Mouse (Mus musculus): ENCODE data around the gene Inhbb. TPM values are rescaled to one million over a fixed set of nuclear protein-coding genes. Genes with fewer than 3 reads are reported as not detected.

Gene Inhbb
- total RNA-seq (2021): 10 to 100 TPM in 1 of 2 experiments, 1 to 10 TPM in 1; 9.8 to 11.3 TPM
- long read RNA-seq, experiment 1, full-length matches to known transcripts: 24 of 25 reads
- long read RNA-seq, experiment 1, partial matches to known transcripts: 0 of 25 reads
- long read RNA-seq, experiment 1, other reads (novel, unspliced or antisense): 1 of 25 reads
- long read RNA-seq, experiment 2, full-length matches to known transcripts: 13 of 15 reads
- long read RNA-seq, experiment 2, partial matches to known transcripts: 0 of 15 reads
- long read RNA-seq, experiment 2, other reads (novel, unspliced or antisense): 2 of 15 reads

DNA sequence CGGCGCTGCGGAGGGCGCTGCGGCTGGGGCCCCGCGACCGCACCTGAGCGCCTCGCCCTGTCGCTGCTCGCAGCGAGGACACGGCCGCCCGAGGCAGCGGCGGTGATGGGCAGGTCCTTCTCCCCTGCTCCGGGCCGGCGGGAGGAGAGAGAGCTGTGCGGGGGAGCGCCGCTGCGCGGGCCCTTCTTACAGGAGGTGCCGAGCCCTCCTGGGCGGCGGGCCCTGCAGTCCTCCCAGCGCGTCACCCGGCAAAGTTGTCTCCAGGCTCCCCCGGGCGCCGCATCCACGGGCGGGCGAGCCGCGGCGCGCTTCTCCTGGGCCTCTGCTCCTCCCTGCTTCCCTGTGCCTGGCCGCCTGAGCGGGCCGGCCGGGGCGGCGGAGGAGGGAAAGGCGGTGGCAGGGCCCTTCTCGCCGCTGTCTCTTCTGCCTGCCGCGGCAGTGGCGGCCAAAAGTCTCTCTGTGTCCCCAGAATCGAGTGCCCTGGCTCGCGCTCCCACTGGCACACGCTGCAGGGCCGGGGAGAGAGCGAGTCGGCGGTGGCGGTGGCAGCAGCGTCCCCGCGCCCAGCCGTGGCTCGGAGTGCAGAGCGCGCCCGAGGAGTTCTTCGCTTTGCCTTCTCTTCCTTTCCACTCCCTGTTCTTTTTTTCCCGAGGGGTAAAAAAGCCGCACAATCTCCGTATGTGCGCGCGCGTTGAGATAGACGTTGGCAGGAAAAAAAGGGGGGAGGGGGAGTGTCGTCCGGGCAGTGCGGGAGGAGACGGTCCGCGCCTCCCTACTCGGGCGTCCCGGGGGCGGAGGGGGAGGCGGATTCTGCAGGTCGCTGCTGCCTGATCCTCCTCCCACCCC, at the start of gene Inhbb:
TSS of gene Inhbb (minus strand) at position 673 of the 846 bp plus-strand sequence.
- DNase-seq (ENCODE audit: low spot score in 2 of 2): peak in 1 of 2 experiments; percentile 48

DNA sequence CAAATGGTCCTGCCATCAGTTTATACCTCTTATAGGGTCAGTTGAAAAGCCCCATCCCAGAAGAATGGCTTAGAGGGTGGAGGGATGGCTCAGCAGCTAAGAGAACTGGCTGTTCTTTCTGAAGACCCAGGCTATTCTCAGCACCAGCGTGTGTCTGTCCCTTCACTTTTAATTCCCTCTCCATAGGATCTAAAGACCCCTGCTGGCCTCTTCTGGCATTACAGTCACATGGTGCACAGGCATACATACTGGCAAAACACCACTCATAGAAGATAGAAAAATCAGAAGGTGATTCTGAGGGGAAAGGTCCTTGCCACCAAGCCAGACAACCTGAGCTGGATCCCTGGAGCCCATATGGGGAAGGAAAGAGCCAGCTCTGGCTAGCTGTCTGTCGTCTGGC, 41.3 kb upstream of the Inhbb start:
- peak in 1 of 2 experiments; percentile 34 for DNase-seq (ENCODE audit: low spot score in 2 of 2)

DNA sequence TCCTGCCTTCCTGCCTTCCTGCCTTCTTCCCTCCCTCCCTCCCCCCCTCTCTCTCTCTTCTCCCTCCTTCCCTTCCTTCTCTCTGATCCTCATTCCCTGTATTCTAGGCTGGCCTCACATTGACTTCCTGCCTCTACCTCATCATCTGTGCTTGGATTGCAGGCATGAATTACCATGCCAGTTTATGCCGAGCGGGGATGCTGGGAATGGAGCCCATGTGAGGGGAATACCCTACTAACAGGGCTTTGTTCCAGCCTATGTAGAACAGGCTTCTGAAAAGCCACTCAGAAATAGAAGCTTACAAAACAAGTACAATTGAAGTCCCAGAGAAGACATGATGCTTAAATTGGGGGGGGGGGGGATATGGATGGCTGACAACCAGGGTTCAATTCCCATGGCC, 38.0 kb upstream of the Inhbb start:
- peak in 1 of 2 experiments; percentile 71 for DNase-seq (ENCODE audit: low spot score in 2 of 2)

DNA sequence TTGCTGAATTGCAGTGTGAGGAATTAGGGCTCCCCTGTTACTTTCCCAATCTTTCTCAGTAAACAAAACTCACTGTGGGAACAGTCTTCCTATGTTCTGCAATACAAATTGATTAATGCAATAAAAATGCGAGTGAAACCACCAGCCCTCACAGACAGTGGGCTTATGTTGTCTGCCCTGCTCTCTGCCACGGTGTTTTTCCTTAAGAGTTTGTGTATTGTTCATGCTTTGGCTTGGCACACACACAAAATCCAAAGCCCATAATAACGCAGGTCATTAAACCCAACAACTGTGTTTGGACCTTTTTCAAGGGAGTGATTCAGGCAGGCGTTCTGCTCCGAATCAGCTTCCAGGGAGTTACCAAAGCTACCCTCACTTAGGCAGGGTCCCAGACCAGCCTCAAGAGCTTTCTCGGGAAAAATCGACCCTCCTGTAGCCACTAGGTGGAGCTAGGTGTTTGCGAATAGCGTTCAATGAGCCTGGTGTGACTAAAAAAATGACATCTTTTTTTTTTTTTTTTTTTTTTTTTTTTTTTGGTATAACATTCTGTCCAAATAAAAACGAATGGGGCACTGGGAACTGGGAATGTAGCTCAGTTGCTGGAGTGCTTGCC, 36.1 kb upstream of the Inhbb start:
- peak; percentile 74 to 88 for DNase-seq (ENCODE audit: low spot score in 2 of 2)

DNA sequence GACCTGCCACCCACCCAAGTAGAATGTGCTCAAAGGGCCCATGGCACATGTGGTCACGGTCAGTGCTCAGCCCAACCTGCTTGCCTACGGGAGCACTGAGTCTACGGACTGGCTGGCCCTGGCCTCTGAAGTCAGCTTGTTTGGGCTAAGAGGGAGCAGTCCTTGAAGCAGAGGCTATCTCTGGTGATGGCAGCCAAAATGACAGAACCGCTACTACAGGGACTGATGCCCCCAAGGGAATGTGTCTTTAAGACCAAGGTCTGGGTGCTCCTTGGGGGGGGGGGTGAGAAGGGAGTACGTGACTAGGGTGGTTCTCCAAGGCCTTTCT, 35.4 kb upstream of the Inhbb start:
- DNase-seq (ENCODE audit: low spot score in 2 of 2): no peak

DNA sequence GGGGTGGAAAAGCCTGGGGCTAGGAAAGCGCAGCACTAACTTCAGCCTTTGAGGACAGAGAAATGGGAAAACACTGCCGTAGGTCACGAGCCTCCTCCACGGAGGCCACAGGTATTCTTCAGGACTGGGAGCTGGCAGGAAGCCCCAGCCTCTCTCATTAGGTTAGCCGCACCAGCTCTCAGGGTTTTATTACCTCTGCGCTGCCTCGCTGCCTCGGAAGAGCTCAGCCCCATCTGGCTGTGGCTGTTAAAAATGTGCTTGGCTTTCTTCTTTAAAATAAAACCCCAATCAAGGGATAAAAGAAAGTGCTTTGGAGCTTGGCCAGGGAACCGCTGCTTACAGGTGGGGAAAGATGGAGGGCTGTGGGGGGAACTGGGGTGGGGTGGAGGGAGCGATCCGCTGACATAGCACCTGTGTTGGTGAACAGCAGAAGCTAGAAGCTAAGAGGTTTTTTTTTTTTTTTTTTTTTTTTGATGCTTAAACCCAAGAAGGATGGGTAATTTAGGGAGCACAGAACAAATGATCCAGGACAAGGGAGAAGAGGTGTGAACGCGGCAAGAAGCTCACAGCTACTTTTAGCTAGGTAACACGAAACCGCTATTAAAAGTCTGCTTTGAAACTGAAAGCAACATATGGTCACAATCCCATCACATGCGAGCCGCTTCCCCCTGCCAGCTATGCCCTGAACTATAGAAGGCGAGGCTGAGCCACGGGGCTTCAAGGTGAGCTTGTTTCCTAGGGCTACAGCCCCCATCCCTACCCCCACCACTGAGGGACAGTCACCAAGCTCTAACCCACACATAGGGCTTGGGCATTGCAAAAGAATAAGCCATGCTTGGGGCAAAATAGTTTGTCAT, 34.9 kb upstream of the Inhbb start:
- no peak for DNase-seq (ENCODE audit: low spot score in 2 of 2)

DNA sequence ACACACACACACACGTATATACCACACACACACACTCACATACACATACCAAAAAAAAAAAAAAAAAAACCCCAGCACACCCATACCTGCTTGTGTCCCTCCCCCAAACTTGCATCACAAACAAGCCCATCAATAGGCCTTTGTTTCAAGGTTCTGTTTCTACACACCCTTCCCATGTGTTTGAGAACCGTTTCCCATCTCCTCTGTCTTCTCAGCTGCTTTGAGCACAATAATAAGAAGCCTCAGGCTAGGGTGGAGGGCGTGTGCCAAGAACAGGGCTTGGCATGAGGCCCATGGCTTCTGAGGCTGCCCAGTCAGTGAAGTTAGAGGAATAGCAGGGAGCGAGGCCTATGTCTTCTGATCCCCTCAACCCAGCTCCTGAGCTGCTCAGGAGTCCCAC, 31.7 kb upstream of the Inhbb start:
- DNase-seq (ENCODE audit: low spot score in 2 of 2): peak in 1 of 2 experiments; percentile 50

DNA sequence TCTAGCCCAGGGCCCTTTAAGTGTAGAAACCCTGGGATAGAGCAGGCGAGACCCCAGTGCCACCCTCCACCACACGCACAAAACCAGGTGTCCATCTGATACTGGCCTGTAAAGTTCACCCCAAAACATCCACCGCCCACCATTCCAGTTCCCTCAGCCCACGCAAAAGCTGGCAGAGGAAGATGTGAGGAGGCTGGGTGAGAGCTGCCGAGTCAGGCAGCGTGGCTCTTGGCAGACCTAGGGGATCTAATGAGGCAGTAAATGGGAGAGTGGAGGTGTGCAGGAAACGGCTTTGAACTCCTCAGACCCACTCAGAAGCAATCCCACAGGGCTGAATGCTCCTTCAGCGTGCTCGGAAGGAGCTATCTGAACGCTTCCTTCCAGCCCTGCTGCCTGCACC, 29.4 kb upstream of the Inhbb start:
- DNase-seq (ENCODE audit: low spot score in 2 of 2): no peak

DNA sequence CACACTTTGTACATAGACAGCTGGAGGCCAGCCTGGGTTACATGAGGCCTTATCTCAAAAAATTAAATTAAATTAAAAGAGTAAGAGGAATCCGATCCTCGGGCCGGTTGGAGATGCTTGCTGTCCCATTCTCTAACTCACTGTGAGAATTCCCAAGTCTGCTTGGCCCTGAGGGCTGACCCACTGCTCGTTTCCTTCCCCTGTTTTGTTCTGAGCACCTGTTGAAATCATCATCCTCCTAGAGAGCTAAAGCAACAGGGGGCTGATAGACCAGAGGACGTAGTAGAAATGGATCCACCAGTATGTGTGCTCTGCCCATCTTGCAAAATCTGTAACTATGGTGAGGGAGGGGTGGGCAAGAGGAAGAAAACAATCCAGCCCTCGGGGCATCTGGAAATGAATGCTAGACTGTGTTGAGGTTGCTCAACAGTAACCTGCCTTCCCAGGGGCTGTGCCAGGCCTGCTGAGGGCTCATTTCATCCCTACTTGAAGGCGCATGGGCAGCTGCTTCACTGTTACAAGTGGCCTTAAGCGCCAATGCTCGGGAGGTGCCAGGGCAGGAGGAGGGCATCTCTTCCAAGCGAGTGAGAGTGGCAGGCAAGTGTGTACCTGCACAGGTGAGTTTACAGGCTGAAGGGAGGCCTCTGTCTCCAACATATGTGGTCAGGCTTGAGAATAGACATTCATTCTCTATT, 28.8 kb upstream of the Inhbb start:
- no peak for DNase-seq (ENCODE audit: low spot score in 2 of 2)

DNA sequence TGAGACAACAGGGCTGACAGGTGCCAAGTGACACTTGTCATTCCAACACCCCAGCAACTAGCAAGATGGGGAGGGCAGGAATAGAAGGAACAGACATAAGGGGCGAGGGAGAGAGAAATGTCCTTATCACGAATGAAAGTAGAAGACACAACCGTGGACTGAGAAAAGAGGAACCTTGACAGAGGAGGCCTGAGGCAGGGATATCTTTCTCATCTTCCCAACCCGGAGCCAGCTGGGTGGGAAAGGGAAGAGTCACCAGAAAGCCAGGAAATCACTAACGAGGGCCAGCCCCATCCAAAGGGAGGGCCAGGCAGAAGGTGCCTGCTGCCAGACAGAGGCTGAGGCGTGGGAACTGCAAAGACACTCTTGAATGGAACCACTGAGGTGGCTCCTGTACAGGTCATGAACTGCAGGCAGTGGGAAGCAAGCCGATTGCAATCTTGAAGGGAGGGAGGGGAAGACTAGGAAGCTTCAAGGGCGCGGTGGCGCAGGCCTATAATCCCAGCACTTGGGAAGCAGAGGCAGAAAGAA, 24.8 kb upstream of the Inhbb start:
- DNase-seq (ENCODE audit: low spot score in 2 of 2): no peak

DNA sequence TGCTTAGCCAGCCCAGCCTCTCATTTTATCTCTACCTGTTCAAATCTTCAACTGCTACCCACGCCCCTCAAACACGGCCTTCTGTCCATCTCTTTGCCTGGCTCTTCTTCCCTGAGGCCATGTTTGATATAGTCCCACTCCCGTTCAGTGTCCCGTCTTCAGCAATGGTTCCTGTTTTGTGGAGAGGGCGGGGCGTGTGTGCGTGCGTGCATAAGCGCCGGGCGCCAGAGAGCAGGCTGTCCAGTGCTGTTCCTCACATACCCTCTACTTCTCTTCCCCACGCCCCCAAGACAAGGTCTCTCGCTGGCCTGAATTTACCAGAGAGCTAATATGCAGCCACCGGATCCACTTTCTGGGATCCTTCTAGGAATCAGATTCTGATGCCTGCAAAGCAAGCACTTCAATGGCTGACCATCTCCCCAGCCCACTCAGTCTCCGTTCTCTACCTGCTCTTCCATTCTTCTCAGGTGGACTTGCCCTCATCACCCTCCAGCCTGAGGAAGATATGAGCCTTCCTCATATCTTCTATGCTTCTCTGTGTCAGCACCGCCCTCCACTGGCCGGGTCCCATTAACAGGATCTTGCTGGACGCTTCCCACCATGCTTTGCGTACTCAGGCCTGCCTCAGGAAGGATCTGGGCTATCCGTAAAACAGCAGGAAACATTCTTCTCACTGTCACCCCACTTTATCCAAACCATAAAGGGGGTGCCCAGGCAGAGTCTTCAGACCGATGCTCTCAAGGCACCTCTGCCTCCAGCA, 21.7 kb upstream of the Inhbb start:
- no peak for DNase-seq (ENCODE audit: low spot score in 2 of 2)

DNA sequence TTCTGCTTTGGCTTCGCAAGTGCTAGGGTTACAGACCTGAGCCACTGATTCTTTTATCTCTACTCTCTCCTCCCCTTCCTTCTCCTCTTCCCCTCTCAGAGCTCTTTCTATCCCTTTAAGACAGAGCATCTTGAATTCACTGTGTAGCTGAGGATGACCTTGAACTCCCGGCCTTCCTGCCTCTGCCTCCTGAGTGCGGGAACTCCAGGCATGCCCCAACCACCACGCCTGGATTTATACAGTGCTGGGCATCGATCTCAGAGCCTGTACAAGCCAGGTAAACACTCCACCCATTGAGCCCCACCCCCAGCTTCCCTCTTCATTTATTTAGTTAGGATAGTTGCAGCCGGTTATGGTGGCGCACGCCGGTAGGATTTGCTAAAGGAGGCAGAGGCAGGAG, 20.9 kb upstream of the Inhbb start:
- DNase-seq (ENCODE audit: low spot score in 2 of 2): no peak

DNA sequence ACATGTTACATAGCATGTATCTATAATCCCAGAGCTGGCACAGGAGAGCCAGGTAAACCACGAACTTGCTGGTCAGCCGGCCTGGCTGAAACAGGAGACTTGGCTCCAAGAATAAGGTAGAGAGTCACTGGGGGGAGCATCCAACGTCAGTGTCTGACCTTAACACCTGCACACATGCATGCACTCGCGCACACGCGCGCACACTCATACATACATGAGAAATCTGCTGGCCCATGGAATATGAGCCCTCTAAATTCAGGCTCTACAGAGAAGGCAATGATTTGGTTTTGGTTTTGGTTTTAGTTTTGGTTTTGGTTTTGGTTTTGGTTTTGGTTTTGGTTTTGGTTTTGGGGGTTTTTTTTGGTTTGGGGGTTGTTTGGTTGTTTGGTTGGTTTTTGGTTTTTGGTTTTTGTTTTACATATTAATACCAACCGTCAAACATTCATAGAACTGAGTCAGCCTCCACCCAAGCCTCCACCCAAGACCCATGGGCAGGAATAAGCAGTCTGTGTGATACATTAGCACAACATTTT, 16.1 kb upstream of the Inhbb start:
- no peak for DNase-seq (ENCODE audit: low spot score in 2 of 2)

DNA sequence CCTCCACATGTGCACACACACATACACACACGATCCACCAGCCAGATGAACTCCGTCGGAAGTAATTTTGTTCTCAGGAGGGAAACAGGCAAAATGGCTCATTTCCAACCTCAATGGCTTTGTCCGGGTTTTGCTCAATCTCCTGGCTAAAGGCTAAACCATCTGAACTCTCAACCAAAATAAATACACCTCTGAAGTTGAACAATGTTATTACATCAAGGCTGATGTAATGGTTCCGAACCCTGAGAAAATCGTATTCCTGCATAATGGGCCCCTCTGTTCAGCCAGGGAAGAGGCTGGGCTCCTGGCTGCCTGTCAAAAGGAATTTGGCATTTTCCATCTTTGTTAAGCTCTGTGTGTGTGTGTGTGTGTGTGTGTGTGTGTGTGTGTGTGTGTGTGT, 15.4 kb upstream of the Inhbb start:
- no peak for DNase-seq (ENCODE audit: low spot score in 2 of 2)

DNA sequence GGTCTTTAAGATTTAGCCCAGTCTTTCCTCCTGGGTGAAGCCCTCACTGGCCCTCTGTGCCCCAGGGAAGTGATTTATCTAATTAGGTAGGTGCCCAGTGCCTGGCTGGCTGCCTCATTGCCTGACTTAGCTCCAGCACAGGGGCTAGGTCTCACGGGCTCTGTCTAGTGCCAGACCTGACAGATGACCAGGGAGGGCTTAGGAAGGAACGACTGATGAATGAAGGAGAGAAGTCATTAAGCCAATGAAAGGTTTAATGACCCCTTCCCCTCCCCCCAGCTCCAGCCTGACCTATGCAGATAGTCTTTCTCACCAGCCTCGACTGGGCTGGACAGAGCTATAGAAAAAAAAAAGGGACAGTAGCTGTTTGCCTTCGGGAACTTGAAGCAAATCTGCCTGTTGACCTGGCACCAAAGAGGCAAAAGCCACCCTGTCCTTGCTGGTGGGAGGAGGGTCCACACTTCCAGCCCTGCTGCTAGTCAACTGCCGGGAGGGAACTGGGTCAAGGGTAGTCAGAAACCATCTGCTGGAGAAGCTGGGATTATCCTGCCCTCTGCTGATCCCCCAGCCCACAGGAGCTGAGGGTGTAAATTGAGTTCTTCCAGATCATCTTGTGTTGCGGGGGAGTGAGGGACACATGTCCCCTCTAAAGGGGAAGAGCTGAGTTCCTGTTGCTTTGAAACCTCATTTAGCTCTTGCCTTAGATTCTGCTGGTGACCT, 2.3 kb upstream of the Inhbb start:
- no peak for DNase-seq (ENCODE audit: low spot score in 2 of 2)

DNA sequence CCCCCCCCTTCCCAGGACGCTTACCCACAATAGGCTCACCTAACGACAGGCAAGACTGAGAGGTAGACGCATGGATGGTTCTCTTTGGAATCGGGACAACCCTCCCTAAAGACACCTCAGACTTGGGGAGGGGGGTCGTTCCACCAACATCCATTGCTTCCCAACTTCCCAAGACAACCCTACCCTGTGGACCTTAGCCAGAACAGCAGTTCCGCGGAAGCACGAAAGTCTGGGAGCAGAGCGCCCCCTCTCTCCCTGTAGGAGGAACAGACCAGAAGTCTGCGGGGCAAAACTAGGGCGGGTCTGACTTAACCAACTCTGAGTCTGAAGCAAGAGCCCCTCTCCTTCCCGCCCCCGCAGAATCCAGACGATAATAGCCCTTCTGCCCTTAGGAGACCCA, 1.5 kb upstream of the Inhbb start:
- peak; percentile 38 to 57 for DNase-seq (ENCODE audit: low spot score in 2 of 2)

DNA sequence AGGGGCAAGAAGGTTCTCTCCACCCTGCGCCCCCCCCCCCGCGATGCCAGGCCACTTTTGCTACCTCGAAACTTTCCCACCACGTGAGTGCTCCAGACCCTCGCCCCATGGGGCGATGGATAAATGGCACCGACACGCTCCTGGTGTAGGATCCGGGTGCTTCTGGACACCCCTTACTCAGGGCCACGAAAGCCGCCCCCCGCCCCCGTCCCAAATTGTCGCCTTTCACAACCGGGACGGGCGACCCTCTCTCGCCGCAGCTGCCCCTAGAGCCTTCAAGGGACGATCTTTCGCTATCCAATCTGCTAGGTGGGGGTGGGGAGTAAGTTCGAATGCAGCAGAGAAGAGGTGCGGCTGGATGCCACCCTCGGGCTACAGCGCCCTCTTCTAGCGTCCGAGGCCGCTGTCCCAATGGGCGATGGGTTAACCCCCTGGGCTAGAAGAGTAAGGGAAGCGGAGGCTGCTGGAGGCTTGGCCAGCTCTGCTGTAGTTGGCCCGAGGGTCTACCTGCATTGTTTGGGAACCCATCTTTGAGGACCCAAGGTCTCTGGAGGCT, 490 bp upstream of the Inhbb start:
- DNase-seq (ENCODE audit: low spot score in 2 of 2): no peak

DNA sequence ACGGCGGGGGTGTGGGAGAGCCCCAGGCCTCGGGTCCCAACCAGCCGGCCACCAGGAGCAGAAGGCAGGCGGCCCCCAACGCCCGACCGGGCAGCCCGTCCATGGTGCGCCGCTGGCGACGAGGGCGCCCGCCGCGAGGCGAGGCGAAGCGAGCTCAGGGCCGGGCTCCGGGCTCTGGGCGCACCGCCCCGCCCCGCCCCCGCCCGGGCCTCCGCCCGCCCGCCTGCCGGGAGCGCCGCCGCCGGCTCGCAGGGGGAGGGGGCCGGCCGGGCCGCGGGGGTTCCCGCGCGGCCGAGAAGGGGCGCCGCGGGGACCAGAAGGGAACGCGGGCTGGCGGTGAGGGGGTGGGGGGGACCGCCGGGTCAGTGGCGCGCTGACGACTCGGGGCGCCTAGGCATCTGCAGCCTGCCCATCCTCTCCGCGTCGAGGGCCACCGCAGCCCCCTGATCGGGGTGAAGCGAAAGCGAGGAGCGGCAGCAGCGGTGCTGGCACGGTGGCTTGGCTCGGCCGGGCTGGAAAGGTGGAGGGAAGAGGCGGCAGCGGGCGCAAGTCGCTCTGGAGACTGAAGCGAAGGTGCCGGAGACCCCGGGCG, 968 bp downstream of the Inhbb start:
- peak in 1 of 2 experiments; percentile 45 for DNase-seq (ENCODE audit: low spot score in 2 of 2)
